In genomic region chr15:102988078-102988477, GRCm38 (mm10) we compare ENCODE assay signal across 14 mouse cellular contexts. TPM values are rescaled to one million over a fixed set of nuclear protein-coding genes. Genes with fewer than 3 reads are reported as not detected.
"Had no signal": no experiment of that assay in that cellular context is flagged by ENCODE, and none has a peak within 500 bp of the region (broad histone marks: within the 10 kb centered on the region; RNA-seq: fewer than 3 reads in every experiment).

No protein-coding gene starts in this region.

- H3K4me2 ChIP-seq: liver, embryonic 12.5 days; lung, embryonic 14.5 days; midbrain, embryonic 11.5 days; midbrain, embryonic 13.5 days; midbrain, embryonic 15.5 days; stomach, embryonic 15.5 days had no signal

- H3K9me3 ChIP-seq: liver, embryonic 12.5 days; megakaryocyte, embryonic 14.5 days; midbrain, embryonic 13.5 days; midbrain, embryonic 15.5 days; stomach, embryonic 15.5 days had no signal

- ATAC-seq: liver, embryonic 12.5 days; midbrain, embryonic 15.5 days had no signal

- H3K36me3 ChIP-seq: liver, embryonic 12.5 days; midbrain, embryonic 13.5 days; midbrain, embryonic 15.5 days; stomach, embryonic 15.5 days had no signal

- H3K27ac ChIP-seq: liver, embryonic 12.5 days; liver, embryonic 14.5 days; macrophage; midbrain, embryonic 13.5 days; midbrain, embryonic 15.5 days; stomach, embryonic 15.5 days; stomach, postnatal 0 days had no signal

- H3K9ac ChIP-seq: liver, embryonic 12.5 days; liver, embryonic 14.5 days; lung, embryonic 14.5 days; midbrain, embryonic 13.5 days; midbrain, embryonic 15.5 days; stomach, embryonic 15.5 days had no signal

- H3K4me3 ChIP-seq: liver, embryonic 12.5 days; midbrain, embryonic 13.5 days; midbrain, embryonic 15.5 days; stomach, embryonic 15.5 days had no signal

- H3K4me1 ChIP-seq: midbrain, embryonic 13.5 days had no signal

RNA-seq across cellular contexts. Expression of gene Hoxc8, which starts 2.3 kb away (rescaled TPM):
- polyA plus RNA-seq: liver, embryonic 16.5 days; lung, embryonic 14.5 days; macrophage; midbrain, embryonic 11.5 days; midbrain, embryonic 13.5 days; midbrain, embryonic 15.5 days; midbrain, postnatal 0 days; spleen, adult 2 months had no signal

RNA-seq across cellular contexts. Expression of gene Hoxc6, which starts 10.0 kb away (rescaled TPM):
- polyA plus RNA-seq: liver, embryonic 16.5 days; lung, embryonic 14.5 days; macrophage; midbrain, embryonic 11.5 days; midbrain, embryonic 13.5 days; midbrain, embryonic 15.5 days; midbrain, postnatal 0 days; spleen, adult 2 months had no signal

RNA-seq across cellular contexts. Expression of gene Hoxc9, which starts 11.8 kb away (rescaled TPM):
- polyA plus RNA-seq: liver, embryonic 12.5 days; liver, embryonic 16.5 days; lung, embryonic 14.5 days; lung, embryonic 16.5 days; macrophage; midbrain, embryonic 11.5 days; midbrain, embryonic 13.5 days; midbrain, embryonic 15.5 days; midbrain, postnatal 0 days; spleen, adult 2 months; stomach, postnatal 0 days had no signal

RNA-seq across cellular contexts. Expression of gene Hoxc5, which starts 20.8 kb away (rescaled TPM):
- polyA plus RNA-seq: macrophage; midbrain, embryonic 11.5 days; midbrain, embryonic 15.5 days; midbrain, postnatal 0 days had no signal

RNA-seq across cellular contexts. Expression of gene Hoxc10, which starts 21.5 kb away (rescaled TPM):
- polyA plus RNA-seq: liver, embryonic 12.5 days; liver, embryonic 14.5 days; liver, embryonic 16.5 days; lung, embryonic 14.5 days; lung, embryonic 16.5 days; macrophage; midbrain, embryonic 11.5 days; midbrain, embryonic 13.5 days; midbrain, embryonic 15.5 days; midbrain, postnatal 0 days; spleen, adult 2 months; stomach, postnatal 0 days had no signal
